Mouse (Mus musculus): ENCODE data around the gene Ebf1.

DNA sequence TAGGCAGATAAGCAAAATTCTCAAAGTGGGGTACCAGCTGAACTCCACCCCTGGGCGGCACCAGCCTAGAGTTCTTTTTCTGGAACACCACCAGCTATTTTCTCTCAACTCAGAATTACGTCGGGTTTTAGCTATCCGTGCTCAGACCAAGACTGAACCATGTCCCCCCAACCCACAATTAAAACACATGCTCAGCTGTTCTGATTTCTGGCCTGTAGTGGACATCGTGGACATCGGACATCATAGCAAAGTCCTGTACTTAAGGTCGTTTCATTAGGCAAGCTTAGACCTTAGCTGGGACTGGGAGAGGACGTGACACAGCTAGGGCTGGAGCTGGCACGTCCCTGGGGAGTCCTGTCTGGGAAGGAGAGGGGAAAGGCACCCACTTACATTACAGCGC, 5.0 kb upstream of the Ebf1 start:
- no peak for TF ChIP-seq CTCF (IDR thresholded peaks at IDR 0.05; ENCODE audit: extremely low read depth, insufficient read depth, insufficient read length, insufficient replicate concordance)
- TF ChIP-seq POLR2A (IDR thresholded peaks at IDR 0.05; ENCODE audit: low read depth, low read length): no peak
